Comparison of ENCODE assay signal across 21 mouse cellular contexts in the genomic region with DNA sequence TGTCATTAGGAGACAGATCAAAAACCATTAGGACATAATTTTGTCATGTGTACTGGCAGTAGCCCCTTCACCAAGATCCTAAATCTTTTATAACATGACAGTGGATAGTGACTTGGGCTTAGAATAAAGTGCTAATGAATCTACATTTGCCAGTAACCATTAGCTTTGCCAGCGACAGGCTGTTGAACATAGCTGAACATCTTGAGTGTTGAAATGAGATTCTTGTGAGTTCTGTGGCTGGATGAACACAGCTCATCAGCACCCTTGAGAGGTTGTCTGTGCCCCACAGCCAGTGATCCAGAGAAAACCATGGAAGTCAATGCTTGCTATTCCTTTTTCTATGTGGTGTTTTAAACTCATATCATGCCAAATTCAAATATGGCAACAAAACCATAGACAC. TPM values are rescaled to one million over a fixed set of nuclear protein-coding genes. Genes with fewer than 3 reads are reported as not detected.
DNase-seq lines count a peak whose midpoint lies in the region; ATAC-seq and TF ChIP-seq lines count a peak whose summit lies in the region.
"Had no signal": no experiment of that assay in that cellular context is flagged by ENCODE, and none has a peak within 500 bp of the region (broad histone marks: within the 10 kb centered on the region; RNA-seq: fewer than 3 reads in every experiment).

No protein-coding gene starts in this region.

- H3K9ac ChIP-seq in heart, postnatal 0 days (replicated peaks; ENCODE audit: low read depth, low read length) = no peak overlapping the region
- no peak overlapping the region for H3K9ac ChIP-seq in heart, embryonic 11.5 days (ENCODE audit: low read depth, low read length)
- no peak overlapping the region for H3K9ac ChIP-seq in midbrain, embryonic 13.5 days (replicated peaks)
- H3K9ac ChIP-seq in midbrain, embryonic 11.5 days (ENCODE audit: low read length) = no peak overlapping the region
- no peak overlapping the region for H3K9ac ChIP-seq in hindbrain, embryonic 15.5 days
- H3K9ac ChIP-seq in neural tube, embryonic 15.5 days (replicated peaks) = no peak overlapping the region
- H3K9ac ChIP-seq: embryonic facial prominence, embryonic 13.5 days; heart, embryonic 15.5 days had no signal

- no peak for TF ChIP-seq CTCF in heart, postnatal 0 days (IDR thresholded peaks at IDR 0.05; ENCODE audit: low read depth)

- 0 out of 2 replicates have a peak, but pooled peaks cover 3% of the 10 kb centered on the region for H3K4me1 ChIP-seq in heart, postnatal 0 days (ENCODE audit: control insufficient read depth, insufficient read depth)
- no peaks in the 10 kb centered on the region; the same call in 1 of the 2 replicates for H3K4me1 ChIP-seq in heart, embryonic 11.5 days (ENCODE audit: control insufficient read depth, insufficient read depth, low read length)
- peaks cover 43% of the 10 kb centered on the region for H3K4me1 ChIP-seq in midbrain, embryonic 13.5 days (replicated peaks)
- peaks cover 24% of the 10 kb centered on the region for H3K4me1 ChIP-seq in midbrain, embryonic 11.5 days (ENCODE audit: control insufficient read depth, insufficient read depth, low read length)
- H3K4me1 ChIP-seq in hindbrain, embryonic 15.5 days (replicated peaks) = peaks cover 39% of the 10 kb centered on the region
- H3K4me1 ChIP-seq in neural tube, embryonic 15.5 days = peaks cover 38% of the 10 kb centered on the region
- H3K4me1 ChIP-seq in embryonic facial prominence, embryonic 10.5 days = peaks cover 19% of the 10 kb centered on the region

- no peak overlapping the region for H3K27ac ChIP-seq in heart, postnatal 0 days (ENCODE audit: low read depth)
- H3K27ac ChIP-seq in heart, embryonic 11.5 days (ENCODE audit: low read depth, low read length) = no peak overlapping the region
- H3K27ac ChIP-seq in midbrain, embryonic 13.5 days = no peak overlapping the region
- no peak overlapping the region for H3K27ac ChIP-seq in midbrain, embryonic 11.5 days (ENCODE audit: low read depth, low read length)
- no peak overlapping the region for H3K27ac ChIP-seq in hindbrain, embryonic 15.5 days (replicated peaks)
- H3K27ac ChIP-seq in neural tube, embryonic 15.5 days (replicated peaks) = no peak overlapping the region
- no peak overlapping the region for H3K27ac ChIP-seq in embryonic facial prominence, embryonic 10.5 days (replicated peaks)
- H3K27ac ChIP-seq: embryonic facial prominence, embryonic 13.5 days; gastrocnemius, adult 2 months; heart, embryonic 15.5 days; limb, embryonic 10.5 days had no signal

- DNase-seq in heart, postnatal 0 days (ENCODE audit: low spot score) = no peak
- no peak for DNase-seq in midbrain, embryonic 11.5 days (ENCODE audit: low spot score, missing footprints)
- DNase-seq in embryonic facial prominence, embryonic 10.5 days (ENCODE audit: low spot score) = no peak
- no peak for DNase-seq in heart, postnatal 4 days
- DNase-seq: adrenal gland, adult 2 months; cerebellum, adult 11-12 months; gastrocnemius, adult 2 months; kidney, adult 8-10 months; kidney, postnatal 36 days; layer of hippocampus, postnatal 36 days had no signal

- TF ChIP-seq EP300 in heart, postnatal 0 days (IDR thresholded peaks at IDR 0.05; ENCODE audit: low read depth) = no peak

- peak overlapping the region; percentile 4; the same call in 1 of the 2 replicates for H3K4me2 ChIP-seq in heart, postnatal 0 days (ENCODE audit: low read depth, low read length)
- H3K4me2 ChIP-seq in heart, embryonic 11.5 days = no peak overlapping the region
- peak overlapping the region; percentile 56 for H3K4me2 ChIP-seq in midbrain, embryonic 13.5 days (replicated peaks)
- H3K4me2 ChIP-seq in midbrain, embryonic 11.5 days = no peak overlapping the region
- H3K4me2 ChIP-seq in hindbrain, embryonic 15.5 days = peak overlapping the region; percentile 77
- H3K4me2 ChIP-seq in neural tube, embryonic 15.5 days = peak overlapping the region; percentile 86
- H3K4me2 ChIP-seq: embryonic facial prominence, embryonic 13.5 days; heart, embryonic 15.5 days; liver, embryonic 11.5 days had no signal

- H3K4me3 ChIP-seq in heart, postnatal 0 days (ENCODE audit: low read depth, low read length) = no peak overlapping the region
- no peak overlapping the region for H3K4me3 ChIP-seq in heart, embryonic 11.5 days (ENCODE audit: low read depth, low read length)
- H3K4me3 ChIP-seq in midbrain, embryonic 13.5 days (replicated peaks) = peak overlapping the region; percentile 30
- no peak overlapping the region for H3K4me3 ChIP-seq in midbrain, embryonic 11.5 days (ENCODE audit: low read depth, low read length)
- peak overlapping the region; percentile 25 for H3K4me3 ChIP-seq in hindbrain, embryonic 15.5 days
- H3K4me3 ChIP-seq in neural tube, embryonic 15.5 days (replicated peaks) = peak overlapping the region; percentile 18
- no peak overlapping the region for H3K4me3 ChIP-seq in embryonic facial prominence, embryonic 10.5 days
- H3K4me3 ChIP-seq: embryonic facial prominence, embryonic 13.5 days; gastrocnemius, adult 2 months; heart, embryonic 15.5 days; limb, embryonic 10.5 days had no signal

- H3K9me3 ChIP-seq in heart, postnatal 0 days (replicated peaks; ENCODE audit: control insufficient read depth, low read length) = no peaks in the 10 kb centered on the region
- no peaks in the 10 kb centered on the region for H3K9me3 ChIP-seq in heart, embryonic 11.5 days (replicated peaks; ENCODE audit: control insufficient read depth, low read length)
- no peaks in the 10 kb centered on the region for H3K9me3 ChIP-seq in midbrain, embryonic 13.5 days
- H3K9me3 ChIP-seq in midbrain, embryonic 11.5 days (ENCODE audit: control insufficient read depth, low read length) = no peaks in the 10 kb centered on the region
- no peaks in the 10 kb centered on the region for H3K9me3 ChIP-seq in hindbrain, embryonic 15.5 days
- H3K9me3 ChIP-seq in neural tube, embryonic 15.5 days (replicated peaks) = no peaks in the 10 kb centered on the region
- H3K9me3 ChIP-seq in embryonic facial prominence, embryonic 10.5 days = no peaks in the 10 kb centered on the region
- H3K9me3 ChIP-seq: embryonic facial prominence, embryonic 13.5 days; heart, embryonic 15.5 days; limb, embryonic 10.5 days had no signal

- H3K27me3 ChIP-seq in heart, postnatal 0 days (ENCODE audit: control insufficient read depth, insufficient read depth, low read length) = peaks cover 17% of the 10 kb centered on the region
- peaks cover 14% of the 10 kb centered on the region for H3K27me3 ChIP-seq in heart, embryonic 11.5 days (ENCODE audit: control insufficient read depth, insufficient read depth, low read length)
- H3K27me3 ChIP-seq in midbrain, embryonic 13.5 days = no peaks in the 10 kb centered on the region
- H3K27me3 ChIP-seq in midbrain, embryonic 11.5 days (ENCODE audit: control insufficient read depth, insufficient read depth, low read length) = no peaks in the 10 kb centered on the region
- no peaks in the 10 kb centered on the region for H3K27me3 ChIP-seq in hindbrain, embryonic 15.5 days
- H3K27me3 ChIP-seq in neural tube, embryonic 15.5 days (replicated peaks) = no peaks in the 10 kb centered on the region
- H3K27me3 ChIP-seq in embryonic facial prominence, embryonic 10.5 days (replicated peaks; ENCODE audit: low read depth, poor library complexity, severe bottlenecking) = peaks cover 17% of the 10 kb centered on the region

- H3K36me3 ChIP-seq in heart, postnatal 0 days (replicated peaks; ENCODE audit: control insufficient read depth, insufficient read depth, low read length) = no peaks in the 10 kb centered on the region
- H3K36me3 ChIP-seq in heart, embryonic 11.5 days (ENCODE audit: control insufficient read depth, insufficient read depth, low read length) = no peaks in the 10 kb centered on the region
- H3K36me3 ChIP-seq in midbrain, embryonic 13.5 days = 0 out of 2 replicates have a peak, but pooled peaks cover 4% of the 10 kb centered on the region
- H3K36me3 ChIP-seq in midbrain, embryonic 11.5 days (ENCODE audit: control insufficient read depth, insufficient read depth, low read length) = no peaks in the 10 kb centered on the region
- H3K36me3 ChIP-seq in hindbrain, embryonic 15.5 days = 0 out of 2 replicates have a peak, but pooled peaks cover 4% of the 10 kb centered on the region
- 0 out of 2 replicates have a peak, but pooled peaks cover 3% of the 10 kb centered on the region for H3K36me3 ChIP-seq in neural tube, embryonic 15.5 days
- no peaks in the 10 kb centered on the region for H3K36me3 ChIP-seq in embryonic facial prominence, embryonic 10.5 days (replicated peaks)
- H3K36me3 ChIP-seq: embryonic facial prominence, embryonic 13.5 days; heart, embryonic 15.5 days; limb, embryonic 10.5 days had no signal

- ATAC-seq in heart, postnatal 0 days (ENCODE audit: insufficient read depth, low read depth) = no peak
- no peak for ATAC-seq in heart, embryonic 11.5 days (replicated peaks; ENCODE audit: insufficient number of reproducible peaks, low FRiP score, low TSS enrichment)
- no peak for ATAC-seq in midbrain, embryonic 13.5 days
- ATAC-seq in midbrain, embryonic 11.5 days (ENCODE audit: low FRiP score) = no peak
- no peak for ATAC-seq in hindbrain, embryonic 15.5 days (ENCODE audit: low FRiP score, low read depth)
- no peak for ATAC-seq in neural tube, embryonic 15.5 days (ENCODE audit: low FRiP score)
- ATAC-seq: inflammation-experienced regulatory T-cells, adult 6 months had no signal

- WGBS in heart, postnatal 0 days = 64% methylated on average over 1 of the region's 1 CpGs
- WGBS in heart, embryonic 11.5 days (ENCODE audit: insufficient replicate concordance) = 79% methylated on average over 1 of the region's 1 CpGs
- 83% methylated on average over 1 of the region's 1 CpGs for WGBS in midbrain, embryonic 13.5 days
- 91% methylated on average over 1 of the region's 1 CpGs for WGBS in midbrain, embryonic 11.5 days
- WGBS in hindbrain, embryonic 15.5 days = 74% methylated on average over 1 of the region's 1 CpGs
- WGBS in neural tube, embryonic 15.5 days = 59% methylated on average over 1 of the region's 1 CpGs
- WGBS in embryonic facial prominence, embryonic 10.5 days = 89% methylated on average over 1 of the region's 1 CpGs

RNA-seq across cellular contexts. Expression of a gene that starts 5.7 kb away (rescaled TPM):
- 1.7 TPM in 1 of 2 replicates, not detected in the other for total RNA-seq in heart, postnatal 0 days (2014; rRNA removed; ENCODE audit: low replicate concordance)
- polyA plus RNA-seq in heart, postnatal 0 days (2015; fragmentation: Nextera tagmentation; extraction: Ambion mirVana) = 0.10 and 0.19 TPM in 2 replicates
- 0.82 and 1.4 TPM in 2 replicates for polyA plus RNA-seq in heart, embryonic 11.5 days (2014; fragmentation: Nextera tagmentation; extraction: Ambion mirVana)
- polyA plus RNA-seq in midbrain, embryonic 13.5 days (2015; fragmentation: Nextera tagmentation; extraction: Ambion mirVana) = 10.1 and 12.5 TPM in 2 replicates
- polyA plus RNA-seq in midbrain, embryonic 11.5 days (2014; fragmentation: Nextera tagmentation; extraction: Ambion mirVana) = 4.1 and 4.6 TPM in 2 replicates
- 11.6 and 12.0 TPM in 2 replicates for polyA plus RNA-seq in hindbrain, embryonic 15.5 days (2015; fragmentation: Nextera tagmentation; extraction: Ambion mirVana)
- polyA plus RNA-seq in neural tube, embryonic 15.5 days (2015; fragmentation: Nextera tagmentation; extraction: Ambion mirVana) = 7.9 and 9.2 TPM in 2 replicates
- polyA plus RNA-seq in embryonic facial prominence, embryonic 10.5 days (2016; fragmentation: Nextera tagmentation; extraction: Ambion mirVana) = 2.1 and 2.3 TPM in 2 replicates
- total RNA-seq in heart, postnatal 4 days (2021) = under 1 TPM; 0.50 to 0.69 TPM
- total RNA-seq: gastrocnemius, adult 2 months had no signal

RNA-seq across cellular contexts. Expression of a gene that starts 59.2 kb away (rescaled TPM):
- 0.99 and 1.2 TPM in 2 replicates for total RNA-seq in heart, postnatal 0 days (2014; rRNA removed; ENCODE audit: low replicate concordance)
- 0.01 and 0.07 TPM in 2 replicates for polyA plus RNA-seq in heart, postnatal 0 days (2015; fragmentation: Nextera tagmentation; extraction: Ambion mirVana)
- polyA plus RNA-seq in heart, embryonic 11.5 days (2014; fragmentation: Nextera tagmentation; extraction: Ambion mirVana) = 0.06 and 0.13 TPM in 2 replicates
- polyA plus RNA-seq in midbrain, embryonic 13.5 days (2015; fragmentation: Nextera tagmentation; extraction: Ambion mirVana) = 1.1 and 1.2 TPM in 2 replicates
- 0.18 and 0.28 TPM in 2 replicates for polyA plus RNA-seq in midbrain, embryonic 11.5 days (2014; fragmentation: Nextera tagmentation; extraction: Ambion mirVana)
- 1.7 and 2.1 TPM in 2 replicates for polyA plus RNA-seq in hindbrain, embryonic 15.5 days (2015; fragmentation: Nextera tagmentation; extraction: Ambion mirVana)
- 1.8 and 2.0 TPM in 2 replicates for polyA plus RNA-seq in neural tube, embryonic 15.5 days (2015; fragmentation: Nextera tagmentation; extraction: Ambion mirVana)
- polyA plus RNA-seq in embryonic facial prominence, embryonic 10.5 days (2016; fragmentation: Nextera tagmentation; extraction: Ambion mirVana) = 0.02 and 0.03 TPM in 2 replicates
- total RNA-seq in heart, postnatal 4 days (2021) = under 1 TPM; 0.14 to 0.43 TPM
- total RNA-seq: common myeloid progenitor, adult 5-6 weeks; granulocyte monocyte progenitor cell, adult 5-6 weeks had no signal

Comparison
In these comparisons a context has a peak if more than half of its experiments do, and no peak if none do; other contexts are left out.
1. H3K4me2 ChIP-seq: peak in heart, postnatal 0 days (single experiment), midbrain, embryonic 13.5 days (single experiment), hindbrain, embryonic 15.5 days (single experiment) and neural tube, embryonic 15.5 days (single experiment); none in heart, embryonic 11.5 days (single experiment) and midbrain, embryonic 11.5 days (single experiment).
2. H3K4me3 ChIP-seq: peak in midbrain, embryonic 13.5 days (single experiment), hindbrain, embryonic 15.5 days (single experiment) and neural tube, embryonic 15.5 days (single experiment); none in heart, postnatal 0 days (single experiment), heart, embryonic 11.5 days (single experiment), midbrain, embryonic 11.5 days (single experiment) and embryonic facial prominence, embryonic 10.5 days (single experiment).